Mouse (Mus musculus): Measurements from ENCODE around the gene Efnb1. TPM values are rescaled to one million over a fixed set of nuclear protein-coding genes. Genes with fewer than 3 reads are reported as not detected.

Gene Efnb1
- polyA plus RNA-seq, 1 experiment from 2014 or later: 71.3 TPM

- H3K4me3 ChIP-seq: no peak overlapping the region
- no peaks in the 10 kb centered on the region for H3K36me3 ChIP-seq (replicated peaks)
- H3K27me3 ChIP-seq (ENCODE audit: poor library complexity, severe bottlenecking): peaks cover 100% of the 10 kb centered on the region
- no peak for DNase-seq (ENCODE audit: extremely low spot score, low spot score)
- 88% methylated on average over 1 of the region's 1 CpGs for WGBS
- H3K27ac ChIP-seq: no peak overlapping the region
- peaks cover 1% of the 10 kb centered on the region; the same call in 1 of the 2 replicates for H3K4me1 ChIP-seq
- H3K9me3 ChIP-seq: no peaks in the 10 kb centered on the region
Measured at GRCm38 (mm10) chrX:99167014-99167413, 31.1 kb downstream of the Efnb1 start.

DNA sequence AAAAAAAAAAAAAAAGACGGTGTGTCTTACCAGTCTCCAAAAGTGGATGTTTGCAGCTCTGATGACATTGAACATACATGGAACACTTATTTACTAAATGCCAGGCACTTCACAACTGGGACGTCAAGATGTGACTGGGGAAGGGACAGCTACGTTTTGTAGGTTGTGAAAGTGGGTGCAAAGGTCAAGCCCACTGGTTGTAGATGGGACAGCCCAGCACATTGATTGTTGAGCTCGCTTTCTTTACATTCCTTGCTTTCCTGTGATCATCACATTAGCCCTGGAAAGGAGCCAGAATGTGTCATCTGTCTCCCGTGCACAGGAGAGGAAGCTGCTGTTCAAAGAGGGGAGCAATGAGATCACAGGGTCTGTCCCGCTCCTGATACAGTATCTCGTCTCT lies 31.6 kb downstream of the Efnb1 start:
- no peak overlapping the region for H3K4me3 ChIP-seq

DNA sequence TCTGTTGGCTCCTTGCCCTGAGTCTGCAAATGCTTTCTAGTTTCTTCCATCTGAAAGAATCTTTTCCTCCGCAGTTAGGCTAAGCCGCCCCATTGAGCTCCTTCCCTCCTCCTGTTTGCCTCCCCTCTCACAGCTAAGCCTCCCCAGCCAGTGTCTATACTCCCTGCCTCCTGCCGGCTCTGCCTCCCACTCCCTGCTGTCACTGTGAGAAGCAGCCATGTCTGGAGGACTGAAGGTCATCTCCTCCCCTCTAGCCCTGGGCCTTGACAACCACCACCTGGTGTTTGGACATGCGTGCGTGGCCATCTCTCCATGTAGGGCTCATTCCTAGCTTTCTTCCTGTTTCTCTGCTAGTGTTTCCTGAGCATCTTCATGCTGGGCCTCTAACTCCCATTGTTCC lies 36.4 kb downstream of the Efnb1 start:
- H3K36me3 ChIP-seq (replicated peaks): no peaks in the 10 kb centered on the region
- DNase-seq (ENCODE audit: extremely low spot score, low spot score): no peak
- peaks cover 100% of the 10 kb centered on the region for H3K27me3 ChIP-seq (ENCODE audit: poor library complexity, severe bottlenecking)
- 54% methylated on average over 5 of the region's 5 CpGs for WGBS
- no peak overlapping the region for H3K27ac ChIP-seq
- H3K9me3 ChIP-seq: no peaks in the 10 kb centered on the region
- H3K4me1 ChIP-seq: peaks cover 5% of the 10 kb centered on the region; the same call in 1 of the 2 replicates
- no peak overlapping the region for H3K4me3 ChIP-seq

More for the DNA sequence above, 31.6 kb downstream of the Efnb1 start:
- H3K36me3 ChIP-seq (replicated peaks): no peaks in the 10 kb centered on the region
- H3K27me3 ChIP-seq (ENCODE audit: poor library complexity, severe bottlenecking): peaks cover 100% of the 10 kb centered on the region
- peaks cover 5% of the 10 kb centered on the region; the same call in 1 of the 2 replicates for H3K4me1 ChIP-seq
- H3K9me3 ChIP-seq: no peaks in the 10 kb centered on the region
- 85% methylated on average over 7 of the region's 7 CpGs for WGBS
- DNase-seq (ENCODE audit: extremely low spot score, low spot score): no peak
- no peak overlapping the region for H3K27ac ChIP-seq

DNA sequence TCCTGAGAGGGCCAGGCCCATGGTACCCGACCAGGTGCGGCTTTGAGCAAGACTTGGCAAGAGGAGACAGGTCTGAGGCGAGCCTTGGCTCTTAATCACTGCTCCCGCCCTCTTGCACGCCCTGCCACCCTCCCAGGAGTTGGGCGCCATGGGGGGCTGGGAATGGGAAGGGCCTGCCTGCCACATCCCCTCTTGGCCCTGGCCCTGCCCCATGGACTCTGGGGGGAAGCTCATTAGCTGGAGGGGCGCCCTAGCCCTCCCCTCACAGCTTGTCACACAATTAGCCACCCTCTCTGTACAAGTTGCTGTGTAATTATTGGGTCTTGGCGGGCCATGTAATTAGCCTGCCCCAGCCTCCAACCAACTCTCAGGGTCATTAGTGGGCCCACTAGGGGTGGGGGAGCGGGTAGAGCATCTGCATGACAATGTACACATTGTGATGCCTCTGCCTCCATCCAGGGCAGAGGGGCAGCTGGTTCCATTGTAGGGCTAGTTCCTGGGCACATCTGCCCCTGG lies 49.2 kb downstream of the Efnb1 start:
- Histone ChIP-seq H3K27me3 (ENCODE audit: poor library complexity, severe bottlenecking) (peaks cover 100% of the 10 kb centered on the region), H3K27ac (peak overlapping the region; percentile 83), H3K4me1 (peaks cover 55% of the 10 kb centered on the region), H3K9me3 (no peaks in the 10 kb centered on the region), H3K36me3 (replicated peaks) (no peaks in the 10 kb centered on the region), H3K4me3 (no peak overlapping the region)
- peak; percentile 51 for DNase-seq (ENCODE audit: extremely low spot score, low spot score)
- WGBS: 54% methylated on average over 9 of the region's 9 CpGs

- Histone ChIP-seq H3K4me3 (peak overlapping the region; percentile 8; the same call in 1 of the 2 replicates), H3K36me3 (replicated peaks) (no peaks in the 10 kb centered on the region), H3K27me3 (ENCODE audit: poor library complexity, severe bottlenecking) (peaks cover 100% of the 10 kb centered on the region), H3K4me1 (peaks cover 57% of the 10 kb centered on the region), H3K27ac (peak overlapping the region; percentile 83), H3K9me3 (no peaks in the 10 kb centered on the region)
- WGBS: 35% methylated on average over 10 of the region's 10 CpGs
- DNase-seq (ENCODE audit: extremely low spot score, low spot score): peak; percentile 61
Measured at GRCm38 (mm10) chrX:99186497-99187435, 50.8 kb downstream of the Efnb1 start.

- H3K27ac ChIP-seq: 0 out of 2 replicates have a peak overlapping the region, but pooled peaks have one; percentile 20
- H3K4me1 ChIP-seq: peaks cover 40% of the 10 kb centered on the region
- 70% methylated on average over 10 of the region's 10 CpGs for WGBS
Measured at GRCm38 (mm10) chrX:99191441-99192087, 55.6 kb downstream of the Efnb1 start.

DNA sequence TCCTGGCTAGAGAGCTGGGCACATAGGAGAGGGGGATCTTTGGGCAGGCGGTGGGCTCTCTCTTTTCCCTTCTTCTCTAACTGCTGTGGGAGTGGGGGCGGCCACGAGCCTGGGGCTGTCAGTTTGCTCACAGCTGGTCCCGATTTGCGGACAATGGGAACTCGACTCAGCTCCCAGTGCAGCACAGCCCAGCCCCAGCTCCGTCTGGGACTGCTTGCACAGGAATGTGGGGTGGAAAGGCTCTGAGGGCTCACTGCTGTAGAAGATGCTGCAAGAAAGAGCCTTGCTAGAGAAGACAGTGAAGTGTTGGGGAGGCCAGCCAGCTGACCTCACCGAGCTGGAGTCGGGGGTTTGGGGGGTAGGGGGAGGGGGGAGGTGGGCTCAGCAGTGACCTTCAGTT lies 61.0 kb downstream of the Efnb1 start:
- DNase-seq (ENCODE audit: extremely low spot score, low spot score): peak; percentile 37
- Histone ChIP-seq H3K36me3 (replicated peaks) (no peaks in the 10 kb centered on the region), H3K27me3 (ENCODE audit: poor library complexity, severe bottlenecking) (peaks cover 100% of the 10 kb centered on the region), H3K4me3 (no peak overlapping the region), H3K4me1 (peaks cover 60% of the 10 kb centered on the region), H3K9me3 (no peaks in the 10 kb centered on the region), H3K27ac (peak overlapping the region; percentile 91)
- 28% methylated on average over 9 of the region's 9 CpGs for WGBS

More at GRCm38 (mm10) chrX:99191441-99192087, 55.6 kb downstream of the Efnb1 start:
- no peaks in the 10 kb centered on the region for H3K36me3 ChIP-seq (replicated peaks)
- DNase-seq (ENCODE audit: extremely low spot score, low spot score): no peak
- H3K27me3 ChIP-seq (ENCODE audit: poor library complexity, severe bottlenecking): peaks cover 100% of the 10 kb centered on the region
- H3K4me3 ChIP-seq: no peak overlapping the region
- H3K9me3 ChIP-seq: no peaks in the 10 kb centered on the region

- no peak for DNase-seq (ENCODE audit: extremely low spot score, low spot score)
- Histone ChIP-seq H3K27me3 (ENCODE audit: poor library complexity, severe bottlenecking) (peaks cover 100% of the 10 kb centered on the region), H3K27ac (peak overlapping the region; percentile 91), H3K4me3 (peak overlapping the region; percentile 38), H3K9me3 (no peaks in the 10 kb centered on the region), H3K4me1 (peaks cover 70% of the 10 kb centered on the region), H3K36me3 (replicated peaks) (no peaks in the 10 kb centered on the region)
- 29% methylated on average over 8 of the region's 9 CpGs for WGBS
Measured at GRCm38 (mm10) chrX:99198532-99198931, 62.6 kb downstream of the Efnb1 start.

Other genes with a start within 250 kb of the Efnb1 start
- 14.2 and 15.7 TPM in 2 replicates for gene Ophn1, start 245.1 kb upstream of the Efnb1 start, polyA plus RNA-seq (2016; fragmentation: Nextera tagmentation; extraction: Ambion mirVana)
- 18.0 and 18.9 TPM in 2 replicates for gene Yipf6, start 199.8 kb upstream of the Efnb1 start, polyA plus RNA-seq (2016; fragmentation: Nextera tagmentation; extraction: Ambion mirVana)
- gene Stard8, start 132.9 kb upstream of the Efnb1 start, polyA plus RNA-seq (2016; fragmentation: Nextera tagmentation; extraction: Ambion mirVana): 10.9 and 11.4 TPM in 2 replicates